Mouse (Mus musculus) ES-Bruce4 (cell line): ENCODE data around the gene Zfp346.
A peak's percentile ranks its signal among the peaks of the same experiment; 100 is the strongest.
"Not testable (repeated sequence)": the region's sequence is repeated elsewhere in the genome, so short reads cannot be mapped to it uniquely, and the experiment has no call there.

ENCODE experiments used
- CTCF ChIP-seq: IDR thresholded peaks from one replicate; pipeline ENCODE4 v1.8.1; 2011; ENCODE audit warnings: low read depth, low read length
- POLR2A ChIP-seq: IDR thresholded peaks from one replicate; pipeline ENCODE4 v1.8.1; 2011; ENCODE audit warnings: low read length; ENCODE audit not compliant: insufficient read depth

- peak; percentile 10 for TF ChIP-seq CTCF
- not testable (repeated sequence) for TF ChIP-seq POLR2A
Observed at GRCm38 (mm10) chr13:55097841-55098240, 7.3 kb upstream of the Zfp346 start.
